Mouse (Mus musculus) liver, embryonic 13.5 days (tissue): ENCODE measurements around the gene Mamdc2. TPM values are rescaled to one million over a fixed set of nuclear protein-coding genes. Genes with fewer than 3 reads are reported as not detected.
A peak's percentile ranks its signal among the peaks of the same experiment; 100 is the strongest.

Experiments
- ATAC-seq: fragments of 200-750 bp; cut with Nextera tagmentation; 2 replicates; pipeline ENCODE4 v1.8.0; 2017; ENCODE audit warnings: low read depth, mild to moderate bottlenecking, moderate number of reproducible peaks, moderate library complexity
- DNase-seq: peaks from one replicate; pipeline ENCODE4 v3.0.0; 2022
- H3K27ac ChIP-seq: fragments of 300-500 bp; sonication (generic); 2 replicates; pipeline ENCODE4 v1.5.1; 2015; ENCODE audit warnings: moderate library complexity, mild to moderate bottlenecking, inconsistent platforms
- H3K27me3 ChIP-seq: fragments of 300-500 bp; sonication (generic); 2 replicates; pipeline ENCODE4 v1.6.1; 2015; ENCODE audit warnings: mild to moderate bottlenecking, inconsistent platforms
- H3K36me3 ChIP-seq: fragments of 300-500 bp; sonication (generic); 2 replicates; pipeline ENCODE4 v1.6.1; 2015; ENCODE audit warnings: mild to moderate bottlenecking, inconsistent platforms
- H3K4me1 ChIP-seq: fragments of 300-500 bp; sonication (generic); replicated peaks from 2 replicates; pipeline ENCODE4 v1.6.1; 2015; ENCODE audit warnings: inconsistent platforms
- H3K4me2 ChIP-seq: fragments of 300-500 bp; sonication (generic); 2 replicates; pipeline ENCODE4 v1.6.1; 2015; ENCODE audit warnings: inconsistent platforms, mild to moderate bottlenecking, moderate library complexity
- H3K4me3 ChIP-seq: fragments of 300-500 bp; sonication (generic); replicated peaks from 2 replicates; pipeline ENCODE4 v1.5.1; 2015; ENCODE audit warnings: mild to moderate bottlenecking, inconsistent platforms
- H3K9ac ChIP-seq: fragments of 300-500 bp; sonication (generic); 2 replicates; pipeline ENCODE4 v1.6.1; 2015; ENCODE audit warnings: mild to moderate bottlenecking, inconsistent platforms
- H3K9me3 ChIP-seq: fragments of 300-500 bp; sonication (generic); replicated peaks from 2 replicates; pipeline ENCODE4 v1.6.1; 2016; ENCODE audit warnings: inconsistent platforms
- WGBS: fragments of 180-500 bp; shearing (Covaris S2); methylation state at CpG from one replicate; pipeline ENCODE4 v1.1.7; 2015; ENCODE audit not compliant: insufficient replicate concordance; 5-methylcytosine and 5-hydroxymethylcytosine counted together
- polyA plus RNA-seq: library from polyadenylated mRNA; unstranded; fragments of >200 nt; fragmentation: Nextera tagmentation; extraction: Ambion mirVana; gene quantifications from 2 replicates; pipeline ENCODE4 v1.2.1, GENCODE M21; 2015

Gene Mamdc2
- polyA plus RNA-seq, 1 experiment from 2014 or later = 0.31 TPM

GRCm38 (mm10) chr19:23317295-23317988 is 130.8 kb downstream of the Mamdc2 start:
- Histone ChIP-seq H3K4me2 (no peak overlapping the region), H3K4me1 (no peaks in the 10 kb centered on the region), H3K27me3 (no peaks in the 10 kb centered on the region), H3K36me3 (no peaks in the 10 kb centered on the region), H3K4me3 (no peak overlapping the region), H3K9ac (no peak overlapping the region), H3K27ac (no peak overlapping the region), H3K9me3 (no peaks in the 10 kb centered on the region)
- DNase-seq = no peak
- 47% methylated on average over 5 of the region's 5 CpGs for WGBS
- ATAC-seq = no peak

- H3K36me3 ChIP-seq = no peaks in the 10 kb centered on the region
- no peak overlapping the region for H3K4me2 ChIP-seq
- no peak overlapping the region for H3K4me3 ChIP-seq
- H3K27me3 ChIP-seq = no peaks in the 10 kb centered on the region
- ATAC-seq = no peak
- H3K9ac ChIP-seq = no peak overlapping the region
- 79% methylated on average over 5 of the region's 5 CpGs for WGBS
- H3K9me3 ChIP-seq = no peaks in the 10 kb centered on the region
- no peak overlapping the region for H3K27ac ChIP-seq
- H3K4me1 ChIP-seq = no peaks in the 10 kb centered on the region
- no peak for DNase-seq
Observed at GRCm38 (mm10) chr19:23316851-23317250, 131.4 kb downstream of the Mamdc2 start.

GRCm38 (mm10) chr19:23309979-23310378 is 138.3 kb downstream of the Mamdc2 start:
- WGBS = 63% methylated on average over 2 of the region's 2 CpGs

GRCm38 (mm10) chr19:23306671-23307070 is 141.6 kb downstream of the Mamdc2 start:
- no peaks in the 10 kb centered on the region for H3K4me1 ChIP-seq
- WGBS = 72% methylated on average over 7 of the region's 7 CpGs
- no peaks in the 10 kb centered on the region for H3K36me3 ChIP-seq
- H3K9ac ChIP-seq = no peak overlapping the region
- DNase-seq = no peak
- H3K4me2 ChIP-seq = no peak overlapping the region
- no peak overlapping the region for H3K27ac ChIP-seq
- H3K27me3 ChIP-seq = no peaks in the 10 kb centered on the region
- no peak overlapping the region for H3K4me3 ChIP-seq
- H3K9me3 ChIP-seq = no peaks in the 10 kb centered on the region
- ATAC-seq = no peak

More at GRCm38 (mm10) chr19:23309979-23310378, 138.3 kb downstream of the Mamdc2 start:
- Histone ChIP-seq H3K36me3 (no peaks in the 10 kb centered on the region), H3K4me3 (no peak overlapping the region), H3K27me3 (no peaks in the 10 kb centered on the region), H3K9me3 (no peaks in the 10 kb centered on the region), H3K4me1 (no peaks in the 10 kb centered on the region), H3K9ac (no peak overlapping the region), H3K4me2 (no peak overlapping the region), H3K27ac (no peak overlapping the region)
- no peak for ATAC-seq
- DNase-seq = no peak

- Histone ChIP-seq H3K4me2 (no peak overlapping the region), H3K9me3 (no peaks in the 10 kb centered on the region), H3K4me1 (no peaks in the 10 kb centered on the region), H3K4me3 (no peak overlapping the region), H3K9ac (no peak overlapping the region), H3K36me3 (no peaks in the 10 kb centered on the region), H3K27ac (no peak overlapping the region), H3K27me3 (no peaks in the 10 kb centered on the region)
- 73% methylated on average over 3 of the region's 3 CpGs for WGBS
- ATAC-seq (no peak), DNase-seq (no peak)
Observed at GRCm38 (mm10) chr19:23299987-23300386, 148.3 kb downstream of the Mamdc2 start.

GRCm38 (mm10) chr19:23298917-23299316 is 149.3 kb downstream of the Mamdc2 start:
- WGBS = 32% methylated on average over 1 of the region's 1 CpGs
- no peak for DNase-seq
- Histone ChIP-seq H3K9ac (no peak overlapping the region), H3K4me2 (no peak overlapping the region), H3K4me1 (no peaks in the 10 kb centered on the region), H3K36me3 (no peaks in the 10 kb centered on the region), H3K4me3 (no peak overlapping the region), H3K9me3 (no peaks in the 10 kb centered on the region), H3K27ac (no peak overlapping the region), H3K27me3 (no peaks in the 10 kb centered on the region)
- no peak for ATAC-seq

- Histone ChIP-seq H3K4me3 (no peak overlapping the region), H3K36me3 (no peaks in the 10 kb centered on the region), H3K9ac (no peak overlapping the region), H3K27ac (no peak overlapping the region), H3K27me3 (no peaks in the 10 kb centered on the region), H3K4me2 (no peak overlapping the region), H3K4me1 (no peaks in the 10 kb centered on the region), H3K9me3 (no peaks in the 10 kb centered on the region)
- ATAC-seq (no peak), DNase-seq (no peak)
Observed at GRCm38 (mm10) chr19:23297191-23297590, 151.1 kb downstream of the Mamdc2 start.

- Histone ChIP-seq H3K9me3 (no peaks in the 10 kb centered on the region), H3K9ac (no peak overlapping the region), H3K27me3 (no peaks in the 10 kb centered on the region), H3K4me3 (no peak overlapping the region), H3K27ac (no peak overlapping the region), H3K36me3 (no peaks in the 10 kb centered on the region), H3K4me1 (no peaks in the 10 kb centered on the region), H3K4me2 (no peak overlapping the region)
- ATAC-seq (no peak), DNase-seq (no peak)
- 44% methylated on average over 1 of the region's 1 CpGs for WGBS
Observed at GRCm38 (mm10) chr19:23289251-23289650, 159.0 kb downstream of the Mamdc2 start.

GRCm38 (mm10) chr19:23281911-23282660 is 166.2 kb downstream of the Mamdc2 start:
- H3K4me3 ChIP-seq = no peak overlapping the region
- no peaks in the 10 kb centered on the region for H3K27me3 ChIP-seq
- no peaks in the 10 kb centered on the region for H3K9me3 ChIP-seq
- ATAC-seq = no peak
- 52% methylated on average over 8 of the region's 8 CpGs for WGBS
- no peaks in the 10 kb centered on the region for H3K36me3 ChIP-seq
- no peak for DNase-seq
- no peaks in the 10 kb centered on the region for H3K4me1 ChIP-seq
- H3K27ac ChIP-seq = no peak overlapping the region
- H3K9ac ChIP-seq = no peak overlapping the region
- no peak overlapping the region for H3K4me2 ChIP-seq

- no peak overlapping the region for H3K27ac ChIP-seq
- WGBS = 45% methylated on average over 4 of the region's 4 CpGs
- DNase-seq = no peak
Observed at GRCm38 (mm10) chr19:23274054-23274724, 174.1 kb downstream of the Mamdc2 start.

GRCm38 (mm10) chr19:23273355-23274053 is 174.7 kb downstream of the Mamdc2 start, which contains the start of gene Smc5:
Smc5 (minus strand) TSS chr19:23273897.
- H3K27ac ChIP-seq = peak within 1 kb of the TSS; percentile 78
- WGBS = 0% methylated on average over 69 of the region's 69 CpGs
- H3K9ac ChIP-seq = peak within 1 kb of the TSS; percentile 90
- H3K4me3 ChIP-seq = peak within 1 kb of the TSS; percentile 82
- H3K4me2 ChIP-seq = peak within 1 kb of the TSS; percentile 79
- peaks cover 10% of the 10 kb centered on the region for H3K36me3 ChIP-seq
- H3K27me3 ChIP-seq = no peaks in the 10 kb centered on the region
- DNase-seq (peak; percentile 89), ATAC-seq (peak; percentile 96)
- H3K4me1 ChIP-seq = peaks cover 22% of the 10 kb centered on the region
- H3K9me3 ChIP-seq = no peaks in the 10 kb centered on the region

More at GRCm38 (mm10) chr19:23274054-23274724, 174.1 kb downstream of the Mamdc2 start:
- peak overlapping the region; percentile 82 for H3K4me3 ChIP-seq
- peaks cover 4% of the 10 kb centered on the region; the same call in 1 of the 2 replicates for H3K36me3 ChIP-seq
- H3K4me1 ChIP-seq = peaks cover 22% of the 10 kb centered on the region
- H3K9me3 ChIP-seq = no peaks in the 10 kb centered on the region
- peak overlapping the region; percentile 79 for H3K4me2 ChIP-seq
- peak; percentile 21 for ATAC-seq
- no peaks in the 10 kb centered on the region for H3K27me3 ChIP-seq
- 0 out of 2 replicates have a peak overlapping the region, but pooled peaks have one; percentile 90 for H3K9ac ChIP-seq
